Mouse (Mus musculus) frontal cortex, postnatal 25 days (tissue): ENCODE data around the gene Bloc1s5.

Source experiments
- DNase-seq, 2 experiments: peaks; one replicate each; pipeline ENCODE4 v3.0.0; 2022; ENCODE audit warnings: low spot score in 2 of 2

The Bloc1s5 gene

GRCm38 (mm10) chr13:38565245-38565644 lies 69.7 kb downstream of the Bloc1s5 start:
- no peak for DNase-seq

GRCm38 (mm10) chr13:38554611-38555010 lies 80.3 kb downstream of the Bloc1s5 start:
- DNase-seq, result no peak

GRCm38 (mm10) chr13:38554210-38554609 lies 80.7 kb downstream of the Bloc1s5 start:
- DNase-seq, result no peak

DNA sequence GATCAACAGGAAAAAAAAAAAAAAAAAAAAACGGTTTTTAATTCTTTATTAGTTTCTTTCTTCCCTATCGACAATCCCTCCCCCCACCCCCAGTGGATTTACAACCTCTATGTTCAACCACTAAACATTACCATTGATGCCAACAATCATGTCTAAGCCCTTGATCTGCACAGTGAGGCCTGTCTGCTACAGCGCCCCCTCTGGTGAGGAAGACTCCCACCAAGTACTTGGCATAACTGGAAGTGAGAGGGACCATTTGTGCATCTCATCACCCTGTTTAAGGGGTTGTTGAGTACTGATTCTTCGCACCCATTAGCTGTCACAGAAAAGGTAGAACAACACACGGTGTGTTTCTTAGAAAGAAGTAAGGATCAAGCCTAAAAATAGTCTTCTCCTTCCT lies 86.2 kb downstream of the Bloc1s5 start:
- DNase-seq, result no peak

DNA sequence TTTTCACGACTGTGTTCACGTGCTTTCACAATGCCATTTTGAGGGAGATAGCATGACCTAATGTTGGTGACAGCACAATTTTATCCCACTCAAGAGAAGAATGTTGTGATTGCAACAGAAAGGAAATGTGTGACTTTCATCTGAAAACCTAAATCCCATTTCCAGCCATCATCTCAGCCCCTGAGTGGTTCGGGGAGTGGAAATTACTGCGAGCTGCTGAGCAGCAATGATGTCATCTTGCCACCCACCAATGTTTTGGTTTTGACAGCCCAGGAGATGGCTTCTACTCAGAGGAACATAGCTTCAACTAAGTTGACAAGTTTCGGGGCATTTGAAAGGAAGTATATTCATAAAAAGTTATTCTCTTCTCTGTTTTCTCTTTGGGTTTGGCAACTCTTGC lies 87.2 kb downstream of the Bloc1s5 start:
- DNase-seq, result no peak

DNA sequence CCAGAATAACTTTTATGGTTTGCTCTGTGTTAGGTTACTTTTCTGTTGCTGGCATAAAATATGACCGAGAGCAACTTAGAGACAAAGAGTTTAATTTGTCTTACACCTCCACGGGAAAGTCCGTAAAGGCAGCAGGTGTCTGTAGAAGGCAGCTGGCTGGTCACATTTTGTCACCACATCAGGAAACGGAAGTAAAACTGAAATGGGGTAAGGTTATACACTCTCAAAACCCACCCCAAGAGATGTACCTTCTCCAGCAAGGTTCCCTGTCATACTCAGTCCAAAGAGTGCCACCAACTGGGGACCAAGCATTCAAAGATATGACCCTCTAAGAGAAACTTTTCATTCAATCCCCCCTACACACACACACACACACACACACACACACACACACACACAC lies 88.2 kb downstream of the Bloc1s5 start:
- DNase-seq, result no peak

- DNase-seq, result no peak
Measured at GRCm38 (mm10) chr13:38545460-38545859, 89.4 kb downstream of the Bloc1s5 start.

DNA sequence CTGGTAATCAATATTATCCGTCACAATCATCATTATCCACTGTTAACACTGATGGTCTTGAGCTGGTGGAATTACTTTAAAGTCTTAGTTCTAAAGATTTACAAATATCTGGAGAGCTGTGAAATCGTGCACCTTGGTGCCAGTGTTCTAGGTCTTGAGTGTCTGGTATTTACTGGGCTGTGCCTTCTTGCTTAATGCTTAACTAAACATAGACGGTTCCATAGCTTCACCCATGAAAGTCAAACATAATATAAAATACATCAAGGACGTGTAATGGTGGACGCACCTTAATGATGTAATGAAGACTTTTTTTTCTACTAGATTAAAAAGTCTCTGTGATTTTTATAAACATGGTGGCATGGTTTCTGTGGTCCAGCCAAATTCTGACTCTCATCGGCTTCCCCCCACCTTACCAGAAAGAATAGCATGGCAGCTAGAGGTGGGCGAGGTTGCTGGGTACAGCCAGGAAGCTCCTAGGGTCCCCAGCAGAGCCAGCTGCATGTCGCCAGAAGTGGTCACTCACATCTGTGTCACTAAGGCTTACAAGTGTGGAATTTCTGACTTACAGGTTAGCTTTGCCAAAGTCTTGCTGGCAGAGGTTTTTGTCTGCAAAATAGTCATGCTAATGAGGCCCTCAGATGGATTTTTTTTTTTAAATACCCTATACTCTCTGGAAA lies 90.0 kb downstream of the Bloc1s5 start:
- no peak for DNase-seq

GRCm38 (mm10) chr13:38543455-38544125 lies 91.3 kb downstream of the Bloc1s5 start:
- DNase-seq, result no peak
